Mouse (Mus musculus) E14TG2a.4 (cell line): Measurements from ENCODE around the gene Mkln1.

Experiments used
- CTCF ChIP-seq: conservative IDR thresholded peaks from 2 replicates; pipeline ENCODE4 v1.5.1; 2014; ENCODE audit warnings: low read length
- NANOG ChIP-seq: IDR thresholded peaks from 2 replicates; pipeline ENCODE4 v1.6.1; 2014; ENCODE audit warnings: borderline replicate concordance, low read length, mixed read lengths

GRCm38 (mm10) chr6:31399206-31399549 is 643 bp downstream of the Mkln1 start:
- no peak for TF ChIP-seq CTCF
- TF ChIP-seq NANOG: no peak
